Mouse (Mus musculus) lung, postnatal 0 days (tissue): ENCODE data around the gene Dctpp1. TPM values are rescaled to one million over a fixed set of nuclear protein-coding genes. Genes with fewer than 3 reads are reported as not detected.
"Not testable (repeated sequence)": the region's sequence is repeated elsewhere in the genome, so short reads cannot be mapped to it uniquely, and the experiment has no call there.

Experiments used
- ATAC-seq: fragments of 200-750 bp; cut with Nextera tagmentation; 2 replicates; pipeline ENCODE4 v1.8.0; 2017; ENCODE audit warnings: moderate library complexity
- DNase-seq: peaks from one replicate; pipeline ENCODE4 v3.0.0-alpha.2; 2016; ENCODE audit warnings: low spot score
- H3K27ac ChIP-seq: fragments of 300-500 bp; sonication (generic); 2 replicates; pipeline ENCODE4 v1.5.1; 2014; ENCODE audit warnings: antibody characterized with exemption, mild to moderate bottlenecking, low read length, mixed read lengths
- H3K27me3 ChIP-seq: fragments of 300-500 bp; sonication (generic); replicated peaks from 2 replicates; pipeline ENCODE4 v1.6.1; 2014; ENCODE audit warnings: low read length, mixed read lengths; ENCODE audit not compliant: insufficient read depth
- H3K36me3 ChIP-seq: fragments of 300-500 bp; sonication (generic); 2 replicates; pipeline ENCODE4 v1.6.1; 2014; ENCODE audit warnings: low read length, mixed read lengths; ENCODE audit not compliant: insufficient read depth
- H3K4me1 ChIP-seq: fragments of 300-500 bp; sonication (generic); 2 replicates; pipeline ENCODE4 v1.6.1; 2014; ENCODE audit warnings: antibody characterized with exemption, low read depth, low read length, mixed read lengths; ENCODE audit not compliant: insufficient read depth
- H3K4me2 ChIP-seq: fragments of 300-500 bp; sonication (generic); replicated peaks from 2 replicates; pipeline ENCODE4 v1.6.1; 2014; ENCODE audit warnings: low read depth, mild to moderate bottlenecking, low read length, moderate library complexity, mixed read lengths
- H3K4me3 ChIP-seq: fragments of 300-500 bp; sonication (generic); 2 replicates; pipeline ENCODE4 v1.5.1; 2014; ENCODE audit warnings: low read depth, low read length
- H3K9ac ChIP-seq: fragments of 300-500 bp; sonication (generic); replicated peaks from 2 replicates; pipeline ENCODE4 v1.6.1; 2014; ENCODE audit warnings: low read depth, mild to moderate bottlenecking
- H3K9me3 ChIP-seq: fragments of 300-500 bp; sonication (generic); 2 replicates; pipeline ENCODE4 v1.6.1; 2016; ENCODE audit warnings: low read length, mixed read lengths
- CTCF ChIP-seq: IDR thresholded peaks from 2 replicates; pipeline ENCODE4 v1.5.1; 2016; ENCODE audit warnings: antibody characterized with exemption, mild to moderate bottlenecking
- EP300 ChIP-seq: IDR thresholded peaks from 2 replicates; pipeline ENCODE4 v1.6.1; 2016; ENCODE audit warnings: antibody characterized with exemption, mild to moderate bottlenecking, control low read depth
- WGBS: fragments of 180-500 bp; shearing (Covaris S2); extraction: QIAGEN DNeasy Blood & Tissue Kit; methylation state at CpG from one replicate; pipeline ENCODE4 v1.1.7; 2014; 5-methylcytosine and 5-hydroxymethylcytosine counted together
- polyA plus RNA-seq: library from polyadenylated mRNA; unstranded; fragments of >200 nt; fragmentation: Nextera tagmentation; extraction: Ambion mirVana; gene quantifications from 2 replicates; pipeline ENCODE4 v1.2.1, GENCODE M21; 2015

Gene Dctpp1
- polyA plus RNA-seq, 1 experiment from 2014 or later, result 36.4 TPM

DNA sequence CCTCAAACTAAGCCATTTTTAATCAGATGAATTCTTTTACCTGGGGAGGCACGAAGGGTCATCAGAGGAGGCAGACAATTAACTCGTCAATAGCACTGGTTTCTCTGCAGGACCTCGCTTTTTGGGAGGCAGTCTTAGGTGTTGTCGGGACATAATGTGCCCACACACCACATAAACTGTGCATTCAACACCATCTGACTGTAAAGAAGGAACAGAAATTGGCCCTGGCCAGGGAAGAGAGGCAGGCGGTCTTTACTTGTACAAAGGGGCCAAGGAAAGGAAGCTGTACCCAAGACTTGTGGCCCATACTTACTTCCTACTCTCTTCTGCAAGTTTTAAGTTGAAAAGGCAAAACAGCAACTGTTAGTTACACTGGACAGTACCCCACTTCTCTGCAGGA lies 4.0 kb downstream of the Dctpp1 start:
- Histone ChIP-seq H3K4me3 (no peak overlapping the region), H3K27ac (no peak overlapping the region), H3K9ac (no peak overlapping the region), H3K4me1 (peaks cover 7% of the 10 kb centered on the region; the same call in 1 of the 2 replicates), H3K4me2 (no peak overlapping the region), H3K9me3 (no peaks in the 10 kb centered on the region), H3K36me3 (no peaks in the 10 kb centered on the region), H3K27me3 (no peaks in the 10 kb centered on the region)
- ATAC-seq (no peak), DNase-seq (no peak)
- WGBS, result 81% methylated on average over 5 of the region's 5 CpGs
- no peak for TF ChIP-seq EP300
- no peak for TF ChIP-seq CTCF

DNA sequence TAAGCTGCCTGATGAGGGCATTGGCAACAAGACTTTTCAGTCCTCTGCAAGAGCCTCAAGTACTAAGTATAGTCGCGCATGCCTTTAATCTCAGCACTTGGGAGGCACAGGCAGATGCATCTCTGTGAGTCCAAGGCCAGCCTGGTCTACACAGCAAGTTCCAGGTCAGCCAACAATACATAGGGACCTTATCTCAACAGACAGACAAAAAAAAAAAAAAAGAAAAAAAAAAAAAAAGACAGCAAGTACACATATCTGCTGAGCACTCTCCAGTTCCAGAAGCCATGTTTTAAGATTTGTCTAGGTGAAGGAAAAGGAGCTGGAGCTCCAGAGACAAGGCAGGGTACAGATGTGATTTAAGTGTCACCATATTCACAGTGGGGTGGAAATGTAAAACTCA lies 4.5 kb downstream of the Dctpp1 start:
- TF ChIP-seq CTCF (no peak), EP300 (no peak)
- Histone ChIP-seq H3K27ac (no peak overlapping the region), H3K4me2 (no peak overlapping the region), H3K27me3 (no peaks in the 10 kb centered on the region), H3K9ac (no peak overlapping the region), H3K9me3 (no peaks in the 10 kb centered on the region), H3K4me1 (peaks cover 7% of the 10 kb centered on the region; the same call in 1 of the 2 replicates), H3K4me3 (no peak overlapping the region), H3K36me3 (no peaks in the 10 kb centered on the region)
- no peak for ATAC-seq
- 84% methylated on average over 2 of the region's 2 CpGs for WGBS
- DNase-seq, result no peak

DNA sequence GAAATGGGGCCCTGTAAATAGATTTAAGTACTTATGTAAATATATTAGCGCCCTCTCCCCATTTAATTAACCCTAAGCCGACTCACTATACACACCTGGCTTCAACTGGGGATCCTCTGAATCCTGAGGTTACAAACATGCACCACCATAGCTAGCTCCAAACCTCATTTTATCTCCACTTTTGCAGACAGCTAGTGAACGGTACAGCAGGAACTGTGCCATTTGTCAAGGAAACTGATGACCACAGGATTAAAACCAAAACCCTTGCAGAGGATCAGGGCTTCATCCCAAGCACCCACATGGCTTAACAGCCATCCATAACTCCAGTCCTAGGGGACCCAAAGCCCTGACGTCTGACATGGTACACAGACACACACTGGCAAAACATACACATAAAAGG lies 5.5 kb downstream of the Dctpp1 start:
- Histone ChIP-seq H3K36me3 (no peaks in the 10 kb centered on the region), H3K4me3 (no peak overlapping the region; the same call in 1 of the 2 replicates), H3K9me3 (no peaks in the 10 kb centered on the region), H3K27ac (no peak overlapping the region), H3K4me1 (peaks cover 5% of the 10 kb centered on the region; the same call in 1 of the 2 replicates), H3K9ac (no peak overlapping the region), H3K4me2 (peak overlapping the region; percentile 87), H3K27me3 (no peaks in the 10 kb centered on the region)
- 16% methylated on average over 4 of the region's 4 CpGs for WGBS
- ATAC-seq, result no peak
- DNase-seq, result no peak
- TF ChIP-seq EP300, result no peak
- no peak for TF ChIP-seq CTCF

DNA sequence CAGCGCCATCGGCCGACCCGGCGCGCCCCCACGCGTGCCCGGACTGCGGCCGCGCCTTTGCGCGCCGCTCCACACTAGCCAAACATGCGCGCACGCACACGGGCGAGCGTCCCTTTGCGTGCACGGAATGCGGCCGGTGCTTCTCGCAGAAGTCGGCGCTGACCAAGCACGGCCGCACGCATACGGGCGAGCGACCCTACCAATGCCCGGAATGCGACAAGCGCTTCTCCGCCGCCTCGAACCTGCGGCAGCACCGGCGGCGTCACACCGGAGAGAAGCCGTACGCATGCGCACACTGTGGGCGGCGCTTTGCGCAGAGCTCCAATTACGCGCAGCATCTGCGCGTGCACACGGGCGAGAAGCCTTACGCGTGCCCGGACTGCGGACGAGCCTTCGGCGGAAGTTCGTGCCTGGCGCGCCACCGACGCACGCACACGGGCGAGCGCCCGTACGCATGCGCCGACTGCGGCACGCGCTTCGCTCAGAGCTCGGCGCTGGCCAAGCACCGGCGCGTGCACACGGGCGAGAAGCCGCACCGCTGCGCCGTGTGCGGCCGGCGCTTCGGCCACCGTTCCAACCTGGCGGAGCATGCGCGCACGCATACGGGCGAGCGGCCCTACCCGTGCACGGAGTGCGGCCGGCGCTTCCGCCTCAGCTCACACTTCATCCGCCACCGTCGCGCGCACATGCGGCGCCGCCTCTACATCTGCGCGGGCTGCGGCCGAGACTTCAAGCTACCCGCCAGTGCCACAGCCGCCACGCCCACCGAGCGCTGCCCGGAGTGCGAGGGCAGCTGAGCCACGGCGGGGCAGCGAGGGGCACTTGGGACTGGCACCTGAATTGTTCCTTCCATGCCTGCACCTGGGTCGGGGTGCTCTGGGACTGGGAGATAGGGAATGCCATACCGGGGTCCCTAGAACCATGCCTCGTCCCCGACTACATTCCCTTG lies 6.4 kb downstream of the Dctpp1 start:
- Histone ChIP-seq H3K4me1 (peaks cover 4% of the 10 kb centered on the region; the same call in 1 of the 2 replicates), H3K27me3 (no peaks in the 10 kb centered on the region), H3K4me2 (peak overlapping the region; percentile 87), H3K9ac (peak overlapping the region; percentile 55), H3K36me3 (peaks cover 4% of the 10 kb centered on the region; the same call in 1 of the 2 replicates), H3K27ac (peak overlapping the region; percentile 81), H3K4me3 (peak overlapping the region; percentile 62), H3K9me3 (no peaks in the 10 kb centered on the region)
- DNase-seq, result peak; percentile 98
- under 1% methylated on average over 134 of the region's 136 CpGs for WGBS
- TF ChIP-seq CTCF (peak; percentile 15), EP300 (no peak)
- ATAC-seq, result peak; percentile 94

DNA sequence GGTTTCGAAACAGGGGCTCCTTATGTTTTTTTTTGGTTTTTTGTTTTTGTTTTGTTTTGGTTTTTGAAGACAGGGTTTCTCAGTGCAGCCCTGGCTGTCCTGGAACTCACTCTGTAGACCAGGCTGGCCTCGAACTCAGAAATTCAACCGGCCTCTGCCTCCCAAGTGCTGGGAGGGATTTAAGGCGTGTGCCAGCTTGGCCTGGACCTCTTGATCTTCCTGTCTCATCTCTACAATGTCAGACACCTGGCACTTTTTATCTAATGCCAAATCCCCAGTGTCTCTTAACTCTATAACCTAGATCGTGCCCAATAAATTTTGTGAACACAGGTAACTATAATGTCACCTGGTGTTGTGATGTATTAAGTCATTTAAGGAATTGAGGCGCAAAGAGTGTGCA lies 7.2 kb downstream of the Dctpp1 start:
- peak overlapping the region; percentile 87 for H3K4me2 ChIP-seq
- 71% methylated on average over 6 of the region's 6 CpGs for WGBS
- no peaks in the 10 kb centered on the region for H3K27me3 ChIP-seq
- DNase-seq (no peak), ATAC-seq (no peak)
- H3K4me1 ChIP-seq, result peaks cover 4% of the 10 kb centered on the region; the same call in 1 of the 2 replicates
- TF ChIP-seq EP300 (no peak), CTCF (no peak)
- H3K9me3 ChIP-seq, result no peaks in the 10 kb centered on the region
- peaks cover 4% of the 10 kb centered on the region; the same call in 1 of the 2 replicates for H3K36me3 ChIP-seq
- peak overlapping the region; percentile 62 for H3K4me3 ChIP-seq
- H3K27ac ChIP-seq, result peak overlapping the region; percentile 81; the same call in 1 of the 2 replicates
- peak overlapping the region; percentile 55; the same call in 1 of the 2 replicates for H3K9ac ChIP-seq

DNA sequence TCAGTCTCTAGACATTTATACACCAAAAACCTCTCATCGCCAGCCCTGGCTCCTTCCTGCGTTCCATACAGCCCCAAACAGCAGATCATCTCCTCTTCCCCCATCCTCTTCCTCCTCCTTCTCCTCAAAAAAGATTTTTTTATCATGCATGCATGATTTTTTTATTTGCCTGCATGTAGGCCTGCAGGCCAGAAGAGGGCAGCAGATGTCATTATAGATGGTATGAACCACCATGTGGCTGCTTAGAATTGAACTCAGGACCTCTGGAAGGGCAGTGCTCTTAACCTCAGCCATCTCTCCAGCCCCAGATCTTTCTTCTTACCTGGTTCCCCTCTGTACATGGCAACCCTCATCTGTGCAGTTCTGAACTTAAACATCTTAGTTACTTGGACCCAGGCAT lies 8.1 kb downstream of the Dctpp1 start:
- H3K9me3 ChIP-seq, result no peaks in the 10 kb centered on the region
- no peaks in the 10 kb centered on the region for H3K27me3 ChIP-seq
- WGBS, result 87% methylated on average over 2 of the region's 2 CpGs
- H3K4me2 ChIP-seq, result no peak overlapping the region
- TF ChIP-seq EP300 (no peak), CTCF (peak; percentile 66)
- peaks cover 4% of the 10 kb centered on the region; the same call in 1 of the 2 replicates for H3K4me1 ChIP-seq
- H3K27ac ChIP-seq, result no peak overlapping the region
- no peak overlapping the region for H3K9ac ChIP-seq
- peaks cover 4% of the 10 kb centered on the region for H3K36me3 ChIP-seq
- no peak for ATAC-seq
- peak; percentile 62 for DNase-seq
- no peak overlapping the region for H3K4me3 ChIP-seq

DNA sequence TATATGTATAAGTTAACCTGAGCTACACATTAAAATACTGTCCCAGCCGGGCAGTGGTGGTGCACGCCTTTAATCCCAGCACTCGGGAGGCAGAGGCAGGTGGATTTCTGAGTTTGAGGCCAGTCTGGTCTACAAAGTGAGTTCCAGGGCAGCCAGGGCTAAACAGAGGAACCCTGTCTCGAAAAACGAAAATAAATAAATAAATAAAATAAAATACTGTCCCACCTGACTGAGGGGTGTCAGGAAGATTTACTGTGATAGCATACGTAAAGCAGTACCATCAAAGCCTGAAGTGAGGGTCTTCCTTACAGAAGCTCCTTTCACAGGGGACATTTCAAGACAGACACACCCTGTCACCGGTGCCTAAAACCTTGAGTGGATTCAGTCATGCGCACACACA lies 10.0 kb downstream of the Dctpp1 start:
- not testable (repeated sequence) for H3K4me2 ChIP-seq, H3K4me3 ChIP-seq, H3K36me3 ChIP-seq, H3K27ac ChIP-seq, H3K27me3 ChIP-seq, H3K9me3 ChIP-seq, ATAC-seq, DNase-seq, H3K4me1 ChIP-seq, H3K9ac ChIP-seq
- WGBS, result 91% methylated on average over 8 of the region's 8 CpGs
